Mouse (Mus musculus): ENCODE measurements around the gene Mmel1.

Gene Mmel1

GRCm38 (mm10) chr4:154941831-154942230, 72.4 kb downstream of the Mmel1 start:
- no peak for DNase-seq

DNA sequence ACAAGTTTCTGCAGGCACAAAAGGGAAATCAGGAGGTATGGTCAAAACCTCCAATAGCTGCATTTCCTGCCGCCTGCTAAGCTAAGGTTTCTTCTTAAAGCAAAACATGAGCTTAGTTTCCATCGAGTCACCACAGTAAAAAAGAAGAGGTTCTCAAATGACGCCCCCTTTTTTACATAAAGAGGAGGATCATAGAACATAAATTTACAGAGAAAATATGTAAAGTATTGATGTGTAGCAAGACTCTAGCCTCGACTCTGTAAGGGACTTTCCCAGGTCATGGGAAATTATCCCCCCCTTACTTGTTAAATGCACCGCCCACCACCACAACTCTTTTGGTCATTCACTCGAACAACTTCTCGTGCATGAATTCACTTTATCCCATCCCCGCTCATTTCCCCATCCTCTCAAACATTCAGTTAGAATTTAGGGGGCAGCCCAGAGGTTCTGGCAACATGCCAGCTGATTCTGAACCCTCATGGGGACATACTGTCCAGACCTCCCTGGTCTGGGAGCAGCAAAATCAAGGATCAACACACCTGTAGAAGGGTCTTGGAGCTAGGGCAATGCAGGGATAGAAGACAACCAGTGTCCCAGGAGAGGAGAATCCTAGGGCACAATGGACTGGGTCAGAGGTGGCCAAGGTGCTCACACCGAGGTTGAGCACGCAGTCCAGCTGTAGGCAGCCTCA, 73.4 kb downstream of the Mmel1 start:
- DNase-seq, result peak in 1 of 2 experiments; percentile 13

- DNase-seq, result peak in 1 of 2 experiments; percentile 9
These were observed 74.1 kb downstream of the Mmel1 start for GRCm38 (mm10) chr4:154943323-154944039.

- DNase-seq, result peak; percentile 90
These were observed 74.8 kb downstream of the Mmel1 start for GRCm38 (mm10) chr4:154944121-154944590.

All from cerebellum, postnatal 10 days (tissue).